Mouse (Mus musculus) forebrain, embryonic 16.5 days (tissue): Measurements from ENCODE around the gene Ddx41. TPM values are rescaled to one million over a fixed set of nuclear protein-coding genes. Genes with fewer than 3 reads are reported as not detected.
A peak's percentile ranks its signal among the peaks of the same experiment; 100 is the strongest.

Experiments
- ATAC-seq: fragments of 200-750 bp; cut with Nextera tagmentation; 2 replicates; pipeline ENCODE4 v1.8.0; 2017; ENCODE audit warnings: mild to moderate bottlenecking, moderate library complexity
- H3K27ac ChIP-seq: fragments of 300-500 bp; sonication (generic); 2 replicates; pipeline ENCODE4 v1.5.1; 2014; ENCODE audit warnings: low read length, control low read depth
- H3K27me3 ChIP-seq: fragments of 300-500 bp; sonication (generic); replicated peaks from 2 replicates; pipeline ENCODE4 v1.6.1; 2014; ENCODE audit warnings: low read length; ENCODE audit not compliant: control insufficient read depth, insufficient read depth
- H3K36me3 ChIP-seq: fragments of 300-500 bp; sonication (generic); 2 replicates; pipeline ENCODE4 v1.6.1; 2014; ENCODE audit not compliant: control insufficient read depth, insufficient read depth
- H3K4me1 ChIP-seq: fragments of 300-500 bp; sonication (generic); replicated peaks from 2 replicates; pipeline ENCODE4 v1.6.1; 2014; ENCODE audit warnings: low read length; ENCODE audit not compliant: control insufficient read depth, insufficient read depth
- H3K4me2 ChIP-seq: fragments of 300-500 bp; sonication (generic); 2 replicates; pipeline ENCODE4 v1.6.1; 2014; ENCODE audit warnings: mild to moderate bottlenecking, low read length, control low read depth
- H3K4me3 ChIP-seq: fragments of 300-500 bp; sonication (generic); replicated peaks from 2 replicates; pipeline ENCODE4 v1.5.1; 2014; ENCODE audit warnings: mild to moderate bottlenecking, low read length, control low read depth
- H3K9ac ChIP-seq: fragments of 300-500 bp; sonication (generic); replicated peaks from 2 replicates; pipeline ENCODE4 v1.6.1; 2014; ENCODE audit warnings: low read depth, low read length, control low read depth
- H3K9me3 ChIP-seq: fragments of 300-500 bp; sonication (generic); 2 replicates; pipeline ENCODE4 v1.6.1; 2016; ENCODE audit warnings: low read length; ENCODE audit not compliant: control insufficient read depth
- WGBS: fragments of 180-500 bp; shearing (Covaris S2); extraction: QIAGEN DNeasy Blood & Tissue Kit; methylation state at CpG from one replicate; pipeline ENCODE4 v1.1.7; 2014; 5-methylcytosine and 5-hydroxymethylcytosine counted together
- polyA plus RNA-seq: library from polyadenylated mRNA; unstranded; fragments of >200 nt; fragmentation: Nextera tagmentation; extraction: Ambion mirVana; gene quantifications from 2 replicates; pipeline ENCODE4 v1.2.1, GENCODE M21; 2015

Ddx41 gene
- polyA plus RNA-seq, 1 experiment from 2014 or later, result 70.6 TPM

DNA sequence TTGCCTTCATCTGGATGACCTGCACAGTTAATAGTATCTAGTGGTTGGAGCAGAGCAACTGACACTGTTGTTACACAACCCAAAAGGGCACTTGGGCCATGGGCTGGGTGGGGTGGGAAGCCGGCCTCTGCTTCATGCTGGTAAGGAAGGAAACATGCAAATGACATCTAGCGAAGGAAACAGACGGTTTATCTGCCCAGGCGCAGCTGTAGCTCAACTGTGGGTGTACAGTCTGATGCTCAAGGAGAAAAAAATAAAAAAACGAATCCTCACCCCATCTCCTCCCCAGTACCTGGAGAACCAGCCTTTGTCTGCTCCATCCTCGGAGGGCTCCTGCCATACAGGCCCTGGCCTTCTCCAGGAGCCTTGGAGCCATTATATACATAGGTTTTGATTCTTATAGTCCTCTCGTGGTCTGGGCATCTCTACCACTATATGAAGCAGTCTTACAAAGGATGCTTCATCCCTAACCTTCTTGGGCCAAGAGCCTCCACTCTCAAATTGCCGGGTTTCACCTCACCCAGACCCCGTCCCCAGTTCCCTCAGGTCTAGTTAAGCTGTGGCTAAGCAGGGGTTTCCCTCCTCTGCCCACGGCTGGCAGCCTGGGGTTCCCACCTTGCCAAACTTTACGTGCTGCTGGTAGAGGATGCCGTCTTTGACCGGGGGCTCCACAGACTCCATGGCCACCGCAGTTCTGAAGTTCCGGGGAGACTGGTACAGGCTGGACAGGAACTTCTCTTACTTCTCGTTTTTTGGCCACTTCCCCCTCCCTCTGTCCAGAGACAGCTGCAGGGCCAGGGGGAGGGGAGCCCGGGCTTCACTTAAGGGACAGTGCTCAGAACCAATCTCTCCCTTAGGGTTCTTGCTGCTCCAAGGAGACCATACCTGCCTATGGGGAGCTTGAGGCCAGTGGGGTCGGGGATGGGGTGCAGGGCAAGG, 8.4 kb downstream of the Ddx41 start:
- Histone ChIP-seq H3K27ac (no peak overlapping the region), H3K9me3 (no peaks in the 10 kb centered on the region), H3K36me3 (peaks cover 24% of the 10 kb centered on the region), H3K9ac (no peak overlapping the region), H3K27me3 (no peaks in the 10 kb centered on the region), H3K4me1 (no peaks in the 10 kb centered on the region), H3K4me3 (no peak overlapping the region), H3K4me2 (no peak overlapping the region)
- 80% methylated on average over 18 of the region's 18 CpGs for WGBS
- ATAC-seq, result no peak

GRCm38 (mm10) chr13:55527212-55527611, 9.2 kb downstream of the Ddx41 start:
- H3K27me3 ChIP-seq, result no peaks in the 10 kb centered on the region

DNA sequence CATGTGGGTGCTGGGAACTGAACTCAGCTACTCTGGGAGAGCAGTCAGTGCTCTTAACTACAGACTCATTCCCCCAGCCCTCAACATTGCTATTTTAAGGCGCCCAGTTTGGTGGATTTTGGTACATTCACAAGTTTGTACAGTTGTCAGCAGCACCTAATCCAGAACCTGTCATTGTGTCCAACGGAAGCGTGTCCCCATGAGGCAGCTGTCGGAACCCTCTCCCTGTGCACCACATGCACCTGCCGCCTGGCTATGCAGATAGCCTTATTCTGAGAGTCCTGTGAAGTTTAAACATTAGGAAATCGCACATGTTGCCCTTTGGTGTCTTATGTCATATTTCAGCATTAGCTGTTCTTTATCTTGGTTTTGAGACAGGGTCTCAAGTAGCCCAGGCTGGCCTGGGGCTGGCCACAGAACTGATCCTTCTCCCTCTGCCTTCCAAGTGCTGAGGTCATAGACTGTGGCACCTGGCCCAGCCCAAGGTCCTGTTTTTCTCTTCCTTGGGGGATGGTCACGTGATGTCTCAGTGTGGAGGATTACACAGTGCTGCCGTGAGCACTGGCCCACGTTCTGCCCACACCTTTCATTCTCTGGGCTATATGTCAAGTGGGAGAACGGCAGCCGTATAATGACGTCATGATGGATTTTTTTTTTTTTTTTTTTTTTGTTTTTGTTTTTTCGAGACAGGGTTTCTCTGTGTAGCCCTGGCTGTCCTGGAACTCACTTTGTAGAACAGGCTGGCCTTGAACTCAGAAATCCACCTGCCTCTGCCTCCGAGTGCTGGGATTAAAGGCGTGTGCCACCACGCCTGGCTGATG, 10.5 kb downstream of the Ddx41 start:
- Histone ChIP-seq H3K9me3 (no peaks in the 10 kb centered on the region), H3K36me3 (peaks cover 14% of the 10 kb centered on the region), H3K4me1 (no peaks in the 10 kb centered on the region), H3K4me2 (no peak overlapping the region), H3K9ac (no peak overlapping the region), H3K27me3 (no peaks in the 10 kb centered on the region), H3K4me3 (no peak overlapping the region), H3K27ac (no peak overlapping the region)
- WGBS, result 77% methylated on average over 16 of the region's 16 CpGs
- ATAC-seq, result no peak

More at GRCm38 (mm10) chr13:55527212-55527611, 9.2 kb downstream of the Ddx41 start:
- no peak overlapping the region for H3K4me2 ChIP-seq
- no peaks in the 10 kb centered on the region for H3K4me1 ChIP-seq
- no peak overlapping the region for H3K4me3 ChIP-seq
- ATAC-seq, result no peak
- 89% methylated on average over 16 of the region's 16 CpGs for WGBS
- H3K36me3 ChIP-seq, result peaks cover 20% of the 10 kb centered on the region
- no peak overlapping the region for H3K27ac ChIP-seq
- no peak overlapping the region for H3K9ac ChIP-seq
- H3K9me3 ChIP-seq, result no peaks in the 10 kb centered on the region

- 91% methylated on average over 23 of the region's 23 CpGs for WGBS
- no peaks in the 10 kb centered on the region for H3K4me1 ChIP-seq
- H3K36me3 ChIP-seq, result peaks cover 1% of the 10 kb centered on the region
- ATAC-seq, result no peak
- no peak overlapping the region for H3K4me2 ChIP-seq
- no peaks in the 10 kb centered on the region for H3K9me3 ChIP-seq
- no peak overlapping the region for H3K9ac ChIP-seq
- H3K4me3 ChIP-seq, result no peak overlapping the region
- H3K27ac ChIP-seq, result no peak overlapping the region
- H3K27me3 ChIP-seq, result no peaks in the 10 kb centered on the region
Observed at GRCm38 (mm10) chr13:55523951-55524600, 12.4 kb downstream of the Ddx41 start.

- 68% methylated on average over 17 of the region's 17 CpGs for WGBS
- H3K4me1 ChIP-seq, result no peaks in the 10 kb centered on the region
- no peak overlapping the region for H3K4me3 ChIP-seq
- no peaks in the 10 kb centered on the region for H3K9me3 ChIP-seq
- no peak for ATAC-seq
- no peak overlapping the region for H3K27ac ChIP-seq
- H3K27me3 ChIP-seq, result no peaks in the 10 kb centered on the region
- no peak overlapping the region for H3K4me2 ChIP-seq
- no peaks in the 10 kb centered on the region for H3K36me3 ChIP-seq
- H3K9ac ChIP-seq, result no peak overlapping the region
Observed at GRCm38 (mm10) chr13:55523278-55523677, 13.2 kb downstream of the Ddx41 start.

DNA sequence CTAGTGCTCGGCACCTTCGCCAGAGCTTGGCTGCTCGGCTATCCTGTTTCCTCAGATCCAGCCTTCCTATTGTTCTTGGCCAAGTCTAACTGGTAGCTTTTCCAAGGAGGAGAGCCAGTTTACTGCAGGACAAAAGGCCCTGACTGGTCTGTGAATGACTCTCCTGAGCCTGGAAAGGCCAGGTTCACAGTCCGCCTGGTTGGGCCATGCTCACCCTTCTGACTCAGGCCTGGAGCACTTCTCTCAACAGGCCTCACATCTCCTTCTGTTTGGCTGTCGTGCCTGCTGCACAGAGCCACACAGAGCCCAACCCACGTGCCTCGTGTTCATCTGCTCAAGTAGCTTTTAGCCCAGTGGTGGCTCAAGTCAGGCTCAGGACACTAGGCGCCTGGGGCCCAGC, 13.7 kb downstream of the Ddx41 start:
- 54% methylated on average over 8 of the region's 8 CpGs for WGBS
- no peaks in the 10 kb centered on the region for H3K4me1 ChIP-seq
- no peaks in the 10 kb centered on the region for H3K27me3 ChIP-seq
- no peak overlapping the region for H3K9ac ChIP-seq
- no peak overlapping the region for H3K4me2 ChIP-seq
- H3K9me3 ChIP-seq, result no peaks in the 10 kb centered on the region
- no peak for ATAC-seq
- no peak overlapping the region for H3K27ac ChIP-seq
- no peaks in the 10 kb centered on the region for H3K36me3 ChIP-seq
- no peak overlapping the region for H3K4me3 ChIP-seq

- Histone ChIP-seq H3K27me3 (no peaks in the 10 kb centered on the region), H3K36me3 (no peaks in the 10 kb centered on the region), H3K4me3 (no peak overlapping the region), H3K4me1 (no peaks in the 10 kb centered on the region), H3K9me3 (no peaks in the 10 kb centered on the region), H3K27ac (no peak overlapping the region), H3K9ac (no peak overlapping the region), H3K4me2 (no peak overlapping the region)
- 79% methylated on average over 4 of the region's 4 CpGs for WGBS
- ATAC-seq, result no peak
Observed at GRCm38 (mm10) chr13:55519606-55520005, 16.9 kb downstream of the Ddx41 start.

- no peak overlapping the region for H3K4me2 ChIP-seq
- 2% methylated on average over 5 of the region's 5 CpGs for WGBS
- peaks cover 13% of the 10 kb centered on the region for H3K4me1 ChIP-seq
- H3K27ac ChIP-seq, result no peak overlapping the region
- no peak for ATAC-seq
- no peak overlapping the region for H3K4me3 ChIP-seq
- H3K9me3 ChIP-seq, result no peaks in the 10 kb centered on the region
- no peaks in the 10 kb centered on the region for H3K36me3 ChIP-seq
- H3K9ac ChIP-seq, result no peak overlapping the region
- H3K27me3 ChIP-seq, result no peaks in the 10 kb centered on the region
Observed at GRCm38 (mm10) chr13:55516955-55517354, 19.5 kb downstream of the Ddx41 start.

DNA sequence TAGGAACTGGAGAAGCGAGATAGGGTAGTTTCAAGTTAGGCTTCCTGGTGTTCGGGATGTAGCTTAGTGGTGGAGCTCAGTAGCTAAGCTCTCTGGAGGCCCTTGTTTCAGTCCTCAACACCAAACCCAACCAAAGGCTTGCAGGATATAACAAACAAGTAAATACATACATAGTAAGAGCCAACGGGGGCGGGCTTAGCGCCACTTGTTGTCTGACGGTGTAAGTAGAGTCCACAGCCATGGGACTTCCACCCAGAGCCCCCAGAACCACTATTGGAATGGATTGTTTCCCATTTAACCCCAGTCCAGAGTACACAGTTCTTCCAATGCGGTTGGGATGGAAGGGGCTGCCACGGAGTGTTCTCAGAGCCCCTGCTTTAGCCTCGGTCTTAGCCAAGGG, 22.6 kb downstream of the Ddx41 start:
- Histone ChIP-seq H3K27me3 (no peaks in the 10 kb centered on the region), H3K4me2 (peak overlapping the region; percentile 91), H3K9ac (peak overlapping the region; percentile 87), H3K27ac (no peak overlapping the region), H3K9me3 (no peaks in the 10 kb centered on the region), H3K36me3 (no peaks in the 10 kb centered on the region), H3K4me1 (peaks cover 32% of the 10 kb centered on the region), H3K4me3 (peak overlapping the region; percentile 81)
- 34% methylated on average over 9 of the region's 9 CpGs for WGBS
- no peak for ATAC-seq
